Mouse (Mus musculus) kidney, adult 9 months (tissue): ENCODE measurements around the gene Olfr1217.
"Not testable (repeated sequence)": the region's sequence is repeated elsewhere in the genome, so short reads cannot be mapped to it uniquely, and the experiment has no call there.

Experiments used
- DNase-seq: peaks from one replicate; pipeline ENCODE4 v3.0.0; 2022

Olfr1217 gene

GRCm38 (mm10) chr2:89031965-89032364 lies at the start of gene Olfr1217:
Gene Olfr1217, minus strand, starts transcription at chr2:89032065.
- DNase-seq, result no peak

- no peak for DNase-seq
Observed at GRCm38 (mm10) chr2:89081487-89081886, 49.6 kb upstream of the Olfr1217 start.

GRCm38 (mm10) chr2:89061087-89061486 lies 29.2 kb upstream of the Olfr1217 start, which contains the start of gene Olfr1218:
Gene Olfr1218, minus strand, starts transcription at chr2:89061187.
- no peak for DNase-seq

- not testable (repeated sequence) for DNase-seq
Observed at GRCm38 (mm10) chr2:89021436-89021835, 10.4 kb downstream of the Olfr1217 start.

GRCm38 (mm10) chr2:89018240-89018639 lies 13.6 kb downstream of the Olfr1217 start, which contains the start of gene Olfr1216:
Gene Olfr1216, minus strand, starts transcription at chr2:89018340.
- no peak for DNase-seq

- DNase-seq, result no peak
Observed at GRCm38 (mm10) chr2:89006873-89007272, 25.0 kb downstream of the Olfr1217 start, which contains the start of gene Olfr1215. Gene Olfr1215, minus strand, starts transcription at chr2:89006973.

- no peak for DNase-seq
Observed at GRCm38 (mm10) chr2:88992553-88992952, 39.3 kb downstream of the Olfr1217 start, which contains the start of gene Olfr1214. Gene Olfr1214, minus strand, starts transcription at chr2:88992653.

- DNase-seq, result no peak
Observed at GRCm38 (mm10) chr2:88980181-88980580, 51.7 kb downstream of the Olfr1217 start, which contains the start of gene Gm13762. Gene Gm13762, minus strand, starts transcription at chr2:88980281.
